Mouse (Mus musculus) hindbrain, postnatal 0 days (tissue): ENCODE results near the gene Rag2. TPM values are rescaled to one million over a fixed set of nuclear protein-coding genes. Genes with fewer than 3 reads are reported as not detected.
A peak's percentile ranks its signal among the peaks of the same experiment; 100 is the strongest.

ENCODE experiments used
- ATAC-seq: fragments of 200-750 bp; cut with Nextera tagmentation; 2 replicates; pipeline ENCODE4 v1.8.0; 2017; ENCODE audit warnings: mild to moderate bottlenecking, moderate TSS enrichment, moderate library complexity
- DNase-seq: peaks from one replicate; pipeline ENCODE4 v3.0.0-alpha.2; 2015; ENCODE audit warnings: low spot score
- H3K27ac ChIP-seq: fragments of 300-500 bp; sonication (generic); 2 replicates; pipeline ENCODE4 v1.5.1; 2014; ENCODE audit warnings: mild to moderate bottlenecking
- H3K27me3 ChIP-seq: fragments of 300-500 bp; sonication (generic); 2 replicates; pipeline ENCODE4 v1.6.1; 2014; ENCODE audit warnings: low read length, mixed read lengths; ENCODE audit not compliant: insufficient read depth
- H3K36me3 ChIP-seq: fragments of 300-500 bp; sonication (generic); 2 replicates; pipeline ENCODE4 v1.6.1; 2014; ENCODE audit warnings: low read length, mixed read lengths; ENCODE audit not compliant: insufficient read depth
- H3K4me1 ChIP-seq: fragments of 300-500 bp; sonication (generic); 2 replicates; pipeline ENCODE4 v1.6.1; 2014; ENCODE audit warnings: antibody characterized with exemption, low read length, mixed read lengths; ENCODE audit not compliant: insufficient read depth
- H3K4me2 ChIP-seq: fragments of 300-500 bp; sonication (generic); 2 replicates; pipeline ENCODE4 v1.6.1; 2014; ENCODE audit warnings: low read depth, mild to moderate bottlenecking, low read length, moderate library complexity, mixed read lengths
- H3K4me3 ChIP-seq: fragments of 300-500 bp; sonication (generic); 2 replicates; pipeline ENCODE4 v1.5.1; 2014; ENCODE audit warnings: low read length
- H3K9ac ChIP-seq: fragments of 300-500 bp; sonication (generic); replicated peaks from 2 replicates; pipeline ENCODE4 v1.6.1; 2014; ENCODE audit warnings: mild to moderate bottlenecking, low read length, moderate library complexity, mixed read lengths
- H3K9me3 ChIP-seq: fragments of 300-500 bp; sonication (generic); 2 replicates; pipeline ENCODE4 v1.6.1; 2016; ENCODE audit warnings: low read length, mixed read lengths
- CTCF ChIP-seq: IDR thresholded peaks from 2 replicates; pipeline ENCODE4 v1.5.1; 2016; ENCODE audit warnings: antibody characterized with exemption, control low read depth, low read depth
- WGBS: fragments of 180-500 bp; shearing (Covaris S2); extraction: QIAGEN DNeasy Blood & Tissue Kit; methylation state at CpG from one replicate; pipeline ENCODE4 v1.1.7; 2014; 5-methylcytosine and 5-hydroxymethylcytosine counted together
- polyA plus RNA-seq: library from polyadenylated mRNA; unstranded; fragments of >200 nt; fragmentation: Nextera tagmentation; extraction: Ambion mirVana; gene quantifications from 2 replicates; pipeline ENCODE4 v1.2.1, GENCODE M21; 2015
- total RNA-seq: library from RNA; depleted of rRNA; stranded (reverse); fragments of >200 nt; gene quantifications from 2 replicates; pipeline ENCODE4 v1.2.3, GENCODE M21; 2014

Gene Rag2
- total and polyA plus RNA-seq, 2 experiments from 2014 or later, result not detected

- Histone ChIP-seq H3K9ac (no peak overlapping the region), H3K4me1 (0 out of 2 replicates have a peak, but pooled peaks cover 3% of the 10 kb centered on the region), H3K4me2 (no peak overlapping the region), H3K4me3 (no peak overlapping the region), H3K36me3 (no peaks in the 10 kb centered on the region), H3K27me3 (no peaks in the 10 kb centered on the region), H3K9me3 (no peaks in the 10 kb centered on the region), H3K27ac (no peak overlapping the region)
- DNase-seq, result no peak
- no peak for TF ChIP-seq CTCF
- no peak for ATAC-seq
- 87% methylated on average over 1 of the region's 1 CpGs for WGBS
These were observed 21.3 kb downstream of the Rag2 start for GRCm38 (mm10) chr2:101645841-101646240.

DNA sequence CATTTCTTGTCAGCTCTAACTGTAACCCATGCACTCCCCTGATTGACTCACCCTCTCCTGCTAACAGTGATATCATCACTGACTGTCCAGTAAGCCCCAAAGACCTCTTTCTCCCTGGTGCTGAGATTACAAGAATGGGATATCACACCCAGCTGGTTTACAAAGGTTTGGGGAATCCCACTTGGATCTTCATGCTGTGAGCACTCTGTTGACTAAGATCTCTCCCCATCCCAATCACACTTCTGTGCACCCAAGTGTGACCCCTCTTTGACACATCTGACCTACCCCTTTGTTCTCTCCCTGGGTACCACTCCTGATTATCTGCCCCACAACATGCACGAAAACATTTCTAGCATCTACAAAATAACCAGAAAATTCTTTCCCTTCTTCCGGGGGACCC, 23.8 kb downstream of the Rag2 start:
- H3K27me3 ChIP-seq, result no peaks in the 10 kb centered on the region
- peak overlapping the region; percentile 33; the same call in 1 of the 2 replicates for H3K27ac ChIP-seq
- peak overlapping the region; percentile 24; the same call in 1 of the 2 replicates for H3K4me2 ChIP-seq
- ATAC-seq (no peak; the same call in 1 of the 2 replicates), DNase-seq (no peak)
- no peaks in the 10 kb centered on the region for H3K9me3 ChIP-seq
- H3K9ac ChIP-seq, result no peak overlapping the region
- 0 out of 2 replicates have a peak, but pooled peaks cover 3% of the 10 kb centered on the region for H3K4me1 ChIP-seq
- 61% methylated on average over 2 of the region's 2 CpGs for WGBS
- TF ChIP-seq CTCF, result no peak
- H3K4me3 ChIP-seq, result no peak overlapping the region
- no peaks in the 10 kb centered on the region for H3K36me3 ChIP-seq

GRCm38 (mm10) chr2:101649114-101649671, 24.7 kb downstream of the Rag2 start, which contains the start of the genes Rag1 and B230118H07Rik:
Gene Rag1, minus strand, starts transcription at chr2:101649501.
Gene B230118H07Rik, minus strand, starts transcription at chr2:101649532.
- TF ChIP-seq CTCF, result no peak
- no peak within 1 kb of the TSS for H3K9ac ChIP-seq
- peak; percentile 66 for ATAC-seq
- H3K36me3 ChIP-seq, result no peaks in the 10 kb centered on the region
- H3K4me3 ChIP-seq, result no peak within 1 kb of the TSS
- peak within 1 kb of the TSS; percentile 33 for H3K27ac ChIP-seq
- H3K9me3 ChIP-seq, result no peaks in the 10 kb centered on the region
- H3K4me1 ChIP-seq, result 0 out of 2 replicates have a peak, but pooled peaks cover 3% of the 10 kb centered on the region
- peak within 1 kb of the TSS; percentile 24 for H3K4me2 ChIP-seq
- DNase-seq, result peak; percentile 36
- no peaks in the 10 kb centered on the region for H3K27me3 ChIP-seq
- 17% methylated on average over 8 of the region's 8 CpGs for WGBS

- Histone ChIP-seq H3K27me3 (no peaks in the 10 kb centered on the region), H3K4me3 (no peak overlapping the region), H3K36me3 (no peaks in the 10 kb centered on the region), H3K9me3 (no peaks in the 10 kb centered on the region), H3K4me1 (0 out of 2 replicates have a peak, but pooled peaks cover 3% of the 10 kb centered on the region), H3K27ac (no peak overlapping the region), H3K9ac (no peak overlapping the region), H3K4me2 (no peak overlapping the region)
- TF ChIP-seq CTCF, result no peak
- 65% methylated on average over 1 of the region's 1 CpGs for WGBS
- DNase-seq, result no peak
- ATAC-seq, result no peak
These were observed 25.9 kb downstream of the Rag2 start for GRCm38 (mm10) chr2:101650446-101650845.

DNA sequence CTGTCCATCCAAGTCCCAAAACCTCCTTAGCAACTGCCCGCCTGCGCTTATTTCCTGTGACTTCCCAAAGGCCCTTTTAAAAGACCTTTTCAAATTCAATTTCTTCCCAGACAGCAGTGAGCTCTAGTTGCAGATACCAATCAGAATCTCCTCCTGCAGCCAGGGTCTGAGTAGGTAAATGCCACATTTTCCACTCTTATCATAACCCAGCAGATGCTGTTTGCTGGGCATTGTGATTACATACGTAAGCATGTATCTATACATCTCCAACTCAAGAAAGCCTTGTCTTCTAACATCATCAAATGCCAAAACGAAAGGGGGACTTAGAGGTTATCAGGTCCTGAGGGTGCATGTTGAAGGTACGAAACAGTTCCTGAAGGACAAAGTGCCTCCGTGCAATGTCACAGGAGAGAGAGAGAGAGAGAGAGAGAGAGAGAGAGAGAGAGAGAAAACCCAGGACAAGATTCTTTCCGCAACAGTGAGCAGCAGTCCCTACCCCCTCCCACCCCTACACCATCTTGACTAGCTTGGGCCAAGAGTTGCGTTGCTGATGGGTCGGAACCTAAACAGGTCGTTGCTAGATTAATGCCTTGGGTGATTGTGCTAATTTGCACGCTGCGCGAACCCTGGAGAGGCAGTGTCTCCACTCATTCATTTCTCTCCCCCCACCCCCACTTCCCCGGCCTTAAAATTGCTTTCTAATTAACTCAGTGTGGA, 27.8 kb downstream of the Rag2 start:
- peak overlapping the region; percentile 36 for H3K4me3 ChIP-seq
- peak overlapping the region; percentile 79 for H3K4me2 ChIP-seq
- WGBS, result 20% methylated on average over 14 of the region's 14 CpGs
- no peaks in the 10 kb centered on the region for H3K27me3 ChIP-seq
- 0 out of 2 replicates have a peak, but pooled peaks cover 3% of the 10 kb centered on the region for H3K4me1 ChIP-seq
- no peaks in the 10 kb centered on the region for H3K9me3 ChIP-seq
- TF ChIP-seq CTCF, result no peak
- no peak overlapping the region for H3K27ac ChIP-seq
- DNase-seq, result no peak
- peak; percentile 77 for ATAC-seq
- H3K9ac ChIP-seq, result peak overlapping the region; percentile 43; the same call in 1 of the 2 replicates
- no peaks in the 10 kb centered on the region for H3K36me3 ChIP-seq

DNA sequence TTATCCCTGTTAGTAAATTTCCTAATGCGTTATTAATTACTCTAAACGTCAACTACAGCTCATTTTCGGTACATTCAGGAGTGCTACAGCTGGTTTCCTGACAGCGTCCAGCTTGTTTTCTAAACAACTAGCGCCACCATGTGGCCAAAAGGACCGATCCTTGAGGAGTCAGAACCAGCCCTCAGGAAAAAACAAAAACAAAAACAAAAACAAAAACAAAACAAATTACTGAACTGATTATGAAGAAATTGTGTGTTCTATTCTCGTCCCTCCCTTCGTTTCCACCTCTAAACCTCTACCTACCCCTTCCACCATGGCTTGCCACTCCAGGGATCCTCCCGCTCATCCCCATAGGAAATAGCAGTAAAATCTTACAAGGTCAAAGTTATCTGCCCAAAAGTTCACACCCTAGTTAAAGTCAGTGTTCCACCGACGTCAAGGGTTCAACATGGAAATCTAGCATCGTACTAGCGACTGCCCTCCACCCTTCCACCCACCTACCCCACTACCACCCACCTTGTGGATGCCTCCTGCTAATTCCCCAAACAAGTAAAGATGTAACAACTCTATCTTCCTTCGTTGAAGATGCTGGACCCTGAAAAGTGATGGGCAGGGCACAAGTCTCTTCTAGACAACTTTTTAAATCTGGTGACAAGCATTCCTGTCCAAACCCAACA, 28.5 kb downstream of the Rag2 start:
- H3K4me3 ChIP-seq, result peak overlapping the region; percentile 36
- no peaks in the 10 kb centered on the region for H3K27me3 ChIP-seq
- 0 out of 2 replicates have a peak, but pooled peaks cover 1% of the 10 kb centered on the region for H3K4me1 ChIP-seq
- TF ChIP-seq CTCF, result peak; percentile 83
- ATAC-seq, result peak; percentile 74
- peak overlapping the region; percentile 79 for H3K4me2 ChIP-seq
- H3K9me3 ChIP-seq, result no peaks in the 10 kb centered on the region
- no peak overlapping the region for H3K27ac ChIP-seq
- peak; percentile 96 for DNase-seq
- H3K36me3 ChIP-seq, result no peaks in the 10 kb centered on the region
- H3K9ac ChIP-seq, result peak overlapping the region; percentile 43; the same call in 1 of the 2 replicates
- WGBS, result 16% methylated on average over 14 of the region's 14 CpGs
